Mouse (Mus musculus): ENCODE results near the gene Pgrmc1. TPM values are rescaled to one million over a fixed set of nuclear protein-coding genes. Genes with fewer than 3 reads are reported as not detected.
A peak's percentile ranks its signal among the peaks of the same experiment; 100 is the strongest.

Gene Pgrmc1
- polyA plus RNA-seq, 1 experiment: 159 TPM

GRCm38 (mm10) chrX:36609117-36609516 is 11.1 kb downstream of the Pgrmc1 start:
- no peak overlapping the region for H3K4me3 ChIP-seq (replicated peaks; ENCODE audit: insufficient read depth, low read depth, low read length)
- no peaks in the 10 kb centered on the region for H3K4me1 ChIP-seq (ENCODE audit: control insufficient read depth, insufficient read depth, low read length)
- TF ChIP-seq POLR2A (IDR thresholded peaks at IDR 0.05; ENCODE audit: borderline replicate concordance, insufficient read depth, low read length) (no peak), CTCF (IDR thresholded peaks at IDR 0.05; ENCODE audit: borderline replicate concordance, insufficient read depth, low read depth, low read length) (no peak)
- 79% methylated on average over 2 of the region's 2 CpGs for WGBS
- no peak for DNase-seq
- no peaks in the 10 kb centered on the region for H3K27me3 ChIP-seq (ENCODE audit: control insufficient read depth, insufficient read depth, low read length)
- H3K27ac ChIP-seq (ENCODE audit: insufficient read depth, low read length): no peak overlapping the region

DNA sequence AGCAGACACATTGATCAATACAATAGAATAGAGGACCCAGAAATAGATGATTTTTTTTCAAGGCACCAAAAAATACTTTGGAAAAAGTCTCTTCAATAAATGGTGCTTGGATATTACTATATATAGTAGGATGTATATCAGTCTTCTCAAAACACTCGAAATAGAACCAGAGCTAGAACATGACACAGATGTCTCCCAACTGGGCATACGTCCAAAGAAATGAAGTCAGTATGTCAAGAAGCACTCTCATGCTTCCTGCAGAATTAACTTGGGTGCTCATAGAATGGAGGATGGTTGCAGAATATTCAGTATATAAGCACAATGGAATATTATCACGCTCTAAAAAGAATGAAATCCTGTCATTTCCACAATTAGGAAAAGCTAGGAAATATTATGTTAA is 30.1 kb downstream of the Pgrmc1 start:
- TF ChIP-seq POLR2A (IDR thresholded peaks at IDR 0.05; ENCODE audit: borderline replicate concordance, insufficient read depth, low read length) (no peak), CTCF (IDR thresholded peaks at IDR 0.05; ENCODE audit: borderline replicate concordance, insufficient read depth, low read depth, low read length) (no peak)
- no peak overlapping the region for H3K4me3 ChIP-seq (replicated peaks; ENCODE audit: insufficient read depth, low read depth, low read length)
- H3K4me1 ChIP-seq (ENCODE audit: control insufficient read depth, insufficient read depth, low read length): no peaks in the 10 kb centered on the region
- WGBS: 43% methylated on average over 3 of the region's 3 CpGs
- no peaks in the 10 kb centered on the region for H3K27me3 ChIP-seq (ENCODE audit: control insufficient read depth, insufficient read depth, low read length)
- no peak overlapping the region for H3K27ac ChIP-seq (ENCODE audit: insufficient read depth, low read length)
- peak in 1 of 2 experiments; percentile 22 for DNase-seq

DNA sequence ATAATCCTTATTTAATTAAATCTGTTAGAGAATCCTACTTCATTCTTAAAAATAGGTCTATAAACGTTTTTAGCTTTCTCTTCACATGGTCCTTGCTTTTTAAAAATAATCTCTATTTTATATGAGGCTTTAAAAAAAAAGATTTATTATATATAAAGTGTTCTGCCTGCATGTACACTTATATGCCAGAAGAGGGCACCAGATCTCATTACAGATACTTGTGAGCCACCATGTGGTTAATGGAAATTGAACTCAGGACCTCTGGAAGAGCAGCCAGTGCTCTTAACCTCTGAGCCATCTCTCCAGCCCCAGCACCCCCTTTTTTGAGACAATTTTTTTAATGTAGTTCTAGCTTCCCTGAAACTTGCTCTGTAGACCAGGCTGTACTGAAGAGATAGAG is 32.8 kb downstream of the Pgrmc1 start:
- DNase-seq: no peak
- H3K4me1 ChIP-seq (ENCODE audit: control insufficient read depth, insufficient read depth, low read length): no peaks in the 10 kb centered on the region
- 5% methylated on average over 1 of the region's 1 CpGs for WGBS
- TF ChIP-seq POLR2A (IDR thresholded peaks at IDR 0.05; ENCODE audit: borderline replicate concordance, insufficient read depth, low read length): no peak
- TF ChIP-seq CTCF (IDR thresholded peaks at IDR 0.05; ENCODE audit: borderline replicate concordance, insufficient read depth, low read depth, low read length): no peak
- H3K27ac ChIP-seq (ENCODE audit: insufficient read depth, low read length): no peak overlapping the region
- H3K27me3 ChIP-seq (ENCODE audit: control insufficient read depth, insufficient read depth, low read length): no peaks in the 10 kb centered on the region
- H3K4me3 ChIP-seq (replicated peaks; ENCODE audit: insufficient read depth, low read depth, low read length): no peak overlapping the region

- DNase-seq: peak; percentile 41 to 61
- WGBS: 7% methylated on average over 6 of the region's 6 CpGs
- Histone ChIP-seq H3K27me3 (ENCODE audit: control insufficient read depth, insufficient read depth, low read length) (no peaks in the 10 kb centered on the region), H3K27ac (ENCODE audit: insufficient read depth, low read length) (no peak overlapping the region), H3K4me1 (ENCODE audit: control insufficient read depth, insufficient read depth, low read length) (peaks cover 3% of the 10 kb centered on the region; the same call in 1 of the 2 replicates), H3K4me3 (replicated peaks; ENCODE audit: insufficient read depth, low read depth, low read length) (no peak overlapping the region)
- TF ChIP-seq CTCF (IDR thresholded peaks at IDR 0.05; ENCODE audit: borderline replicate concordance, insufficient read depth, low read depth, low read length) (no peak), POLR2A (IDR thresholded peaks at IDR 0.05; ENCODE audit: borderline replicate concordance, insufficient read depth, low read length) (no peak)
Measured at GRCm38 (mm10) chrX:36640046-36640445, 42.0 kb downstream of the Pgrmc1 start.

- WGBS: 14% methylated on average over 50 of the region's 60 CpGs
- peak; percentile 43; the same call in 1 of the 2 replicates for TF ChIP-seq POLR2A (IDR thresholded peaks at IDR 0.05; ENCODE audit: borderline replicate concordance, insufficient read depth, low read length)
- peak; percentile 60; the same call in 1 of the 2 replicates for TF ChIP-seq CTCF (IDR thresholded peaks at IDR 0.05; ENCODE audit: borderline replicate concordance, insufficient read depth, low read depth, low read length)
Measured at GRCm38 (mm10) chrX:36644657-36645551, 46.9 kb downstream of the Pgrmc1 start, which contains the start of gene Akap17b. Akap17b (minus strand) TSS chrX:36645395.

More at GRCm38 (mm10) chrX:36644657-36645551, 46.9 kb downstream of the Pgrmc1 start, which contains the start of gene Akap17b:
- peaks cover 3% of the 10 kb centered on the region; the same call in 1 of the 2 replicates for H3K4me1 ChIP-seq (ENCODE audit: control insufficient read depth, insufficient read depth, low read length)
- no peaks in the 10 kb centered on the region for H3K27me3 ChIP-seq (ENCODE audit: control insufficient read depth, insufficient read depth, low read length)
- peak within 1 kb of the TSS; percentile 81 for H3K4me3 ChIP-seq (replicated peaks; ENCODE audit: insufficient read depth, low read depth, low read length)
- peak; percentile 86 to 88 for DNase-seq
- peak within 1 kb of the TSS; percentile 85 for H3K27ac ChIP-seq (ENCODE audit: insufficient read depth, low read length)

Other genes starting within 250 kb of the Pgrmc1 start
- not detected in 2 replicates for gene Gm6268, start 196.9 kb upstream of the Pgrmc1 start, polyA plus RNA-seq (2012; rRNA removed)
- 1.6 and 2.0 TPM in 2 replicates for gene Gm14569, start 106.4 kb upstream of the Pgrmc1 start, polyA plus RNA-seq (2012; rRNA removed)
- 9.7 and 10.0 TPM in 2 replicates for gene Akap17b, start 47.2 kb downstream of the Pgrmc1 start, polyA plus RNA-seq (2012; rRNA removed)
- 0.40 and 0.54 TPM in 2 replicates for gene Slc25a43, start 145.5 kb downstream of the Pgrmc1 start, polyA plus RNA-seq (2012; rRNA removed)
- 684 and 752 TPM in 2 replicates for gene Slc25a5, start 197.4 kb downstream of the Pgrmc1 start, polyA plus RNA-seq (2012; rRNA removed)

Data from cerebellum, adult 2 months (tissue).